Comparison of ENCODE assay signal across 1 mouse cellular context in genomic region chr6:124835531-124835930, GRCm38 (mm10).
TF ChIP-seq lines count a peak whose summit lies in the region.

No protein-coding gene starts in this region.

TF ChIP-seq in CH12.LX, 34 proteins besides CTCF, POLR2A, EP300 and RAD21:
- no peak for TF ChIP-seq JUND (conservative IDR thresholded peaks at IDR 0.05; ENCODE audit: low read depth, low read length)
- no peak for TF ChIP-seq ZKSCAN1 (IDR thresholded peaks at IDR 0.05; ENCODE audit: borderline replicate concordance, low read depth, low read length)
- TF ChIP-seq E2F4 (IDR thresholded peaks at IDR 0.05; ENCODE audit: insufficient replicate concordance, low read depth, low read length): no peak
- TF ChIP-seq SIN3A (IDR thresholded peaks at IDR 0.05; ENCODE audit: low read length): no peak
